Mouse (Mus musculus) liver, embryonic 16.5 days (tissue): Measurements from ENCODE around the gene Prr3. TPM values are rescaled to one million over a fixed set of nuclear protein-coding genes. Genes with fewer than 3 reads are reported as not detected.
A peak's percentile ranks its signal among the peaks of the same experiment; 100 is the strongest.
"Not testable (repeated sequence)": the region's sequence is repeated elsewhere in the genome, so short reads cannot be mapped to it uniquely, and the experiment has no call there.

ENCODE experiments used
- ATAC-seq: fragments of 200-750 bp; cut with Nextera tagmentation; 2 replicates; pipeline ENCODE4 v1.8.0; 2017; ENCODE audit warnings: low read depth, mild to moderate bottlenecking, moderate number of reproducible peaks, moderate library complexity
- H3K27ac ChIP-seq: fragments of 300-500 bp; sonication (generic); 2 replicates; pipeline ENCODE4 v1.5.1; 2014; ENCODE audit warnings: mild to moderate bottlenecking, low read length
- H3K27me3 ChIP-seq: fragments of 300-500 bp; sonication (generic); 2 replicates; pipeline ENCODE4 v1.6.1; 2014; ENCODE audit warnings: low read depth, low read length, mixed read lengths; ENCODE audit not compliant: control insufficient read depth, insufficient read depth
- H3K36me3 ChIP-seq: fragments of 300-500 bp; sonication (generic); 2 replicates; pipeline ENCODE4 v1.6.1; 2014; ENCODE audit warnings: mild to moderate bottlenecking; ENCODE audit not compliant: control insufficient read depth, insufficient read depth
- H3K4me1 ChIP-seq: fragments of 300-500 bp; sonication (generic); 2 replicates; pipeline ENCODE4 v1.6.1; 2014; ENCODE audit warnings: low read depth, low read length, mixed read lengths; ENCODE audit not compliant: control insufficient read depth
- H3K4me2 ChIP-seq: fragments of 300-500 bp; sonication (generic); 2 replicates; pipeline ENCODE4 v1.6.1; 2014; ENCODE audit warnings: low read depth, low read length, mixed read lengths
- H3K4me3 ChIP-seq: fragments of 300-500 bp; sonication (generic); 2 replicates; pipeline ENCODE4 v1.5.1; 2014; ENCODE audit warnings: low read depth, mild to moderate bottlenecking, low read length
- H3K9ac ChIP-seq: fragments of 300-500 bp; sonication (generic); 2 replicates; pipeline ENCODE4 v1.6.1; 2014; ENCODE audit warnings: low read depth, low read length
- H3K9me3 ChIP-seq: fragments of 300-500 bp; sonication (generic); replicated peaks from 2 replicates; pipeline ENCODE4 v1.6.1; 2016; ENCODE audit warnings: low read length; ENCODE audit not compliant: control insufficient read depth
- WGBS: fragments of 180-500 bp; shearing (Covaris S2); extraction: QIAGEN DNeasy Blood & Tissue Kit; methylation state at CpG from one replicate; pipeline ENCODE4 v1.1.7; 2014; ENCODE audit not compliant: insufficient replicate concordance; 5-methylcytosine and 5-hydroxymethylcytosine counted together
- polyA plus RNA-seq: library from polyadenylated mRNA; unstranded; fragments of >200 nt; fragmentation: Nextera tagmentation; extraction: Ambion mirVana; gene quantifications from 2 replicates; pipeline ENCODE4 v1.2.1, GENCODE M21; 2015

The Prr3 gene
- polyA plus RNA-seq, 1 experiment from 2014 or later: 5.9 TPM

GRCm38 (mm10) chr17:36021309-36021708 is 41.3 kb upstream of the Prr3 start:
- no peak for ATAC-seq
- peaks cover 13% of the 10 kb centered on the region for H3K36me3 ChIP-seq
- peak overlapping the region; percentile 76 for H3K4me2 ChIP-seq
- H3K4me1 ChIP-seq: peaks cover 58% of the 10 kb centered on the region
- peak overlapping the region; percentile 97 for H3K27ac ChIP-seq
- no peaks in the 10 kb centered on the region for H3K9me3 ChIP-seq
- H3K9ac ChIP-seq: no peak overlapping the region
- no peaks in the 10 kb centered on the region for H3K27me3 ChIP-seq
- H3K4me3 ChIP-seq: peak overlapping the region; percentile 65
- 81% methylated on average over 1 of the region's 1 CpGs for whole genome bisulfite sequencing

- no peaks in the 10 kb centered on the region for H3K9me3 ChIP-seq
- H3K27ac ChIP-seq: peak within 1 kb of the TSS; percentile 97
- no peaks in the 10 kb centered on the region for H3K27me3 ChIP-seq
- H3K36me3 ChIP-seq: peaks cover 19% of the 10 kb centered on the region
- 8% methylated on average over 15 of the region's 15 CpGs for WGBS
- H3K9ac ChIP-seq: peak within 1 kb of the TSS; percentile 73
- peak within 1 kb of the TSS; percentile 76 for H3K4me2 ChIP-seq
- peak within 1 kb of the TSS; percentile 65 for H3K4me3 ChIP-seq
- H3K4me1 ChIP-seq: peaks cover 58% of the 10 kb centered on the region
- peak; percentile 86 for ATAC-seq
These were observed 40.4 kb upstream of the Prr3 start, which contains the start of gene H2-T24 for GRCm38 (mm10) chr17:36020191-36021073. Gene H2-T24, minus strand, starts transcription at chr17:36020560.

GRCm38 (mm10) chr17:36019519-36019918 is 39.5 kb upstream of the Prr3 start:
- Histone ChIP-seq H3K9me3 (no peaks in the 10 kb centered on the region), H3K4me1 (peaks cover 58% of the 10 kb centered on the region), H3K4me3 (peak overlapping the region; percentile 65), H3K27me3 (no peaks in the 10 kb centered on the region), H3K9ac (peak overlapping the region; percentile 73), H3K36me3 (peaks cover 28% of the 10 kb centered on the region), H3K4me2 (peak overlapping the region; percentile 76), H3K27ac (peak overlapping the region; percentile 97)
- no peak for ATAC-seq
- 53% methylated on average over 3 of the region's 3 CpGs for WGBS

- Histone ChIP-seq H3K4me1 (peaks cover 52% of the 10 kb centered on the region), H3K4me2 (peak overlapping the region; percentile 76)
- peak; percentile 25 for ATAC-seq
These were observed 38.9 kb upstream of the Prr3 start for GRCm38 (mm10) chr17:36018979-36019378.

GRCm38 (mm10) chr17:36017046-36017445 is 37.0 kb upstream of the Prr3 start:
- Histone ChIP-seq H3K4me1 (peaks cover 37% of the 10 kb centered on the region), H3K36me3 (peaks cover 34% of the 10 kb centered on the region), H3K27ac (no peak overlapping the region), H3K9ac (no peak overlapping the region), H3K9me3 (no peaks in the 10 kb centered on the region), H3K4me2 (no peak overlapping the region), H3K4me3 (no peak overlapping the region), H3K27me3 (no peaks in the 10 kb centered on the region)
- ATAC-seq: no peak
- WGBS: 78% methylated on average over 5 of the region's 5 CpGs

More at GRCm38 (mm10) chr17:36018979-36019378, 38.9 kb upstream of the Prr3 start:
- 30% methylated on average over 2 of the region's 2 CpGs for WGBS
- H3K36me3 ChIP-seq: peaks cover 33% of the 10 kb centered on the region
- H3K9ac ChIP-seq: peak overlapping the region; percentile 73
- H3K9me3 ChIP-seq: no peaks in the 10 kb centered on the region
- H3K27ac ChIP-seq: peak overlapping the region; percentile 97
- peak overlapping the region; percentile 65 for H3K4me3 ChIP-seq
- H3K27me3 ChIP-seq: no peaks in the 10 kb centered on the region

- no peak overlapping the region for H3K27ac ChIP-seq
- WGBS: 87% methylated on average over 5 of the region's 5 CpGs
- peaks cover 34% of the 10 kb centered on the region for H3K36me3 ChIP-seq
- no peak overlapping the region for H3K4me3 ChIP-seq
- H3K9ac ChIP-seq: no peak overlapping the region
- H3K27me3 ChIP-seq: no peaks in the 10 kb centered on the region
- no peaks in the 10 kb centered on the region for H3K9me3 ChIP-seq
- peaks cover 19% of the 10 kb centered on the region for H3K4me1 ChIP-seq
- H3K4me2 ChIP-seq: no peak overlapping the region
- ATAC-seq: no peak
These were observed 34.9 kb upstream of the Prr3 start for GRCm38 (mm10) chr17:36014977-36015376.

- not testable (repeated sequence) for H3K4me3 ChIP-seq, H3K27me3 ChIP-seq, H3K4me2 ChIP-seq, ATAC-seq, H3K27ac ChIP-seq, H3K9ac ChIP-seq
- peaks cover 40% of the 10 kb centered on the region for H3K4me1 ChIP-seq
- H3K9me3 ChIP-seq: peaks cover 12% of the 10 kb centered on the region
- peaks cover 21% of the 10 kb centered on the region for H3K36me3 ChIP-seq
- 84% methylated on average over 7 of the region's 7 CpGs for WGBS
These were observed 24.4 kb upstream of the Prr3 start for GRCm38 (mm10) chr17:36004409-36004808.

GRCm38 (mm10) chr17:36003331-36003730 is 23.3 kb upstream of the Prr3 start:
- Histone ChIP-seq H3K9me3 (peaks cover 12% of the 10 kb centered on the region), H3K36me3 (peaks cover 21% of the 10 kb centered on the region), H3K4me1 (peaks cover 49% of the 10 kb centered on the region), H3K27me3 (no peaks in the 10 kb centered on the region), H3K27ac (peak overlapping the region; percentile 10; the same call in 1 of the 2 replicates), H3K4me2 (no peak overlapping the region), H3K4me3 (no peak overlapping the region), H3K9ac (no peak overlapping the region)
- no peak for ATAC-seq
- WGBS: 88% methylated on average over 7 of the region's 7 CpGs

- Histone ChIP-seq H3K27me3 (no peaks in the 10 kb centered on the region), H3K9me3 (peaks cover 12% of the 10 kb centered on the region), H3K4me3 (peak overlapping the region; percentile 36), H3K4me1 (peaks cover 61% of the 10 kb centered on the region), H3K9ac (peak overlapping the region; percentile 48), H3K4me2 (peak overlapping the region; percentile 63), H3K36me3 (peaks cover 20% of the 10 kb centered on the region), H3K27ac (peak overlapping the region; percentile 98)
- peak; percentile 80 for ATAC-seq
- WGBS: 42% methylated on average over 6 of the region's 6 CpGs
These were observed 21.9 kb upstream of the Prr3 start for GRCm38 (mm10) chr17:36001966-36002365.
